Mouse (Mus musculus) bone marrow, adult 2 months (tissue): Measurements from ENCODE around the gene Cfap161. TPM values are rescaled to one million over a fixed set of nuclear protein-coding genes. Genes with fewer than 3 reads are reported as not detected.

Experiments used
- H3K27ac ChIP-seq: fragments of 200-500 bp; 2 replicates; pipeline ENCODE4 v1.5.1; 2012; ENCODE audit warnings: low read depth, mild to moderate bottlenecking, control low read depth, inconsistent platforms, low read length; ENCODE audit not compliant: control insufficient read depth, poor library complexity, insufficient read depth
- H3K4me1 ChIP-seq: fragments of 200-500 bp; 2 replicates; pipeline ENCODE4 v1.6.1; 2011; ENCODE audit warnings: low read length; ENCODE audit not compliant: control insufficient read depth, insufficient read depth
- H3K4me3 ChIP-seq: fragments of 200-500 bp; replicated peaks from 2 replicates; pipeline ENCODE3; 2011; ENCODE audit warnings: mild to moderate bottlenecking, low read depth, low read length, control low read depth; ENCODE audit not compliant: control insufficient read depth
- CTCF ChIP-seq: fragments of 200-500 bp; IDR thresholded peaks from 2 replicates; pipeline ENCODE4 v1.5.1; 2011; ENCODE audit warnings: low read length, control low read depth; ENCODE audit not compliant: control insufficient read depth, insufficient read depth
- POLR2A ChIP-seq: fragments of 200-500 bp; IDR thresholded peaks from 2 replicates; pipeline ENCODE4 v1.6.1; 2011; ENCODE audit warnings: low read depth, mild to moderate bottlenecking, control low read depth, low read length, borderline replicate concordance; ENCODE audit not compliant: control insufficient read depth
- WGBS: fragments of 180-500 bp; shearing (Covaris S2); methylation state at CpG from one replicate; pipeline ENCODE4 v1.1.7; 2018; 5-methylcytosine and 5-hydroxymethylcytosine counted together
- polyA plus RNA-seq: library from polyadenylated mRNA; stranded (reverse); fragments of >200 nt; gene quantifications from 2 replicates; pipeline ENCODE4 v1.2.4, GENCODE M21; 2011; ENCODE audit warnings: low replicate concordance; ENCODE audit not compliant: missing spikeins, insufficient read depth, insufficient read length

The Cfap161 gene
- polyA plus RNA-seq, 1 experiment = not detected

DNA sequence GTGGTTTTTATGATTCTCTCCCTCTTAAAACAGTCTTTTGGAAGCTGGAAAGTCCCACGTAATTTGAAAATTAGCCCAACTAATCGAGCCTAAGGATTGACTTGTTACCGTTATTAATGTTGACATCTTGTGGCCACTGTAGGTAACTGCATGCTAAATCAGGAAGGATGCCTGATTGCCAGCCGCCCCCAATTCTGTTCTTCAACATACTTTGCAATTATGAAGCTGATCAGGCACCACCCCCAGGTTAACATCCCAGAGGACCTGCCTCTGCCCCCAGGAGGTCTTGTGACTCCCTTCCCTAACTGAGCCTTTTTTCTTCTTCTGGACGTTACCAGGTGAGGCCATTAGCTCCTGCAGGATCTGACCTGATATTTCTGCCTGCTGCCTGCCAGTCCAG, 20.0 kb downstream of the Cfap161 start:
- Histone ChIP-seq H3K27ac (no peak overlapping the region), H3K4me3 (no peak overlapping the region), H3K4me1 (no peaks in the 10 kb centered on the region)
- WGBS = 19% methylated on average over 5 of the region's 5 CpGs
- TF ChIP-seq POLR2A (no peak), CTCF (no peak)

DNA sequence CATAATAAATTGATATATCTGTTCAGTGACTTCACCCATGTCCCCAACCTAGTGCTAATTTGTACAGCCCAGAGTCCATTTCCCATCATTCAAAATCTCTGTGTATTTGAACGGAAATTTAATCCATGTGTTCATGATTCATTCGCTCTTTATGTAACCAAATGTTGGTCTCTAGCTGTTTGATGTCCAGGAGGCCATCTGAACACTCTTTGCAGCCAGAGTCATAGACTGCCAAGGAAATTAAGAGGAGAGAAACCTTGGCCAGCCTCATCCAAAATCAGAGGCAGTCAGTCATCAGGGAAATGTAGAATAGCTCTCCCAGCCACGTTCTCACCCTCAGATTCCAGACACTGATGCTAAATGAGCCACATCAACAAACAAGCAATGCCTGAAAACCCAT, 31.0 kb downstream of the Cfap161 start:
- Histone ChIP-seq H3K27ac (no peak overlapping the region), H3K4me3 (no peak overlapping the region), H3K4me1 (no peaks in the 10 kb centered on the region; the same call in 1 of the 2 replicates)
- TF ChIP-seq POLR2A = no peak
- 75% methylated on average over 3 of the region's 3 CpGs for WGBS

GRCm38 (mm10) chr7:83762336-83762735, 32.3 kb downstream of the Cfap161 start:
- 79% methylated on average over 5 of the region's 5 CpGs for WGBS
- no peaks in the 10 kb centered on the region; the same call in 1 of the 2 replicates for H3K4me1 ChIP-seq
- TF ChIP-seq CTCF (no peak), POLR2A (no peak)
- no peak overlapping the region for H3K27ac ChIP-seq
- H3K4me3 ChIP-seq = no peak overlapping the region

- Histone ChIP-seq H3K4me1 (no peaks in the 10 kb centered on the region), H3K27ac (no peak overlapping the region), H3K4me3 (no peak overlapping the region)
- WGBS = 65% methylated on average over 1 of the region's 1 CpGs
- TF ChIP-seq CTCF (no peak), POLR2A (no peak)
Measured at GRCm38 (mm10) chr7:83751055-83751454, 43.6 kb downstream of the Cfap161 start.

- no peak for TF ChIP-seq CTCF
- no peak for TF ChIP-seq POLR2A
- WGBS = 59% methylated on average over 1 of the region's 1 CpGs
Measured at GRCm38 (mm10) chr7:83748405-83748804, 46.3 kb downstream of the Cfap161 start.

DNA sequence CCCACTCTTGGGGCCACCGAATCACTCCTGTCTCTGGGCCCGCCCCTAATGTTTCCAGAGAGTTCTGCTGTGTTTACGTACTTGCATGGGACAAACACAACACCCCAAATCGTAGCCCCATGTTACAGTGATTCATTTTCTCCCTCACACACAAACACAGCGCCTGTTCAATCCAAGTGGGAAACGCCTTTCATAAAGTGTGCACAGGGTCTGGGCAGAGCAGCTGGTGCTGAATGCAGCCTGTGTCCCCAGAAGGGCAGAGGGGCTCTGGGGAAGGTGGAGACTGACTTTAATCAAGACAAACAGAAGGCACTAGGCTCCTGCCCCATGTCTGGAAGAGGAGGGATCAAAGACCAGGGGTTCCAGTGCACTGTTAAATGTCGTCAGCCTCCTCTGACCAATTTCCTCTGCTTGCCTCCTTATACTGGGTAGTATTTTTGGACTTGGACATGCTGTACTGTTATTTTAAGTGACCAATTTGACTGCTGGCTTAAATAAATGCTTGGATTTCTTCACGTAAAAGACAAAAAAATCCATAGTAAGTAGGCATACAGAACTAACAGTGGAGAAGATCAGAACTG, 48.5 kb downstream of the Cfap161 start:
- Histone ChIP-seq H3K4me1 (no peaks in the 10 kb centered on the region), H3K4me3 (no peak overlapping the region), H3K27ac (no peak overlapping the region)
- WGBS = 76% methylated on average over 8 of the region's 8 CpGs
- TF ChIP-seq CTCF (no peak), POLR2A (no peak)

More at GRCm38 (mm10) chr7:83748405-83748804, 46.3 kb downstream of the Cfap161 start:
- Histone ChIP-seq H3K4me3 (no peak overlapping the region), H3K4me1 (no peaks in the 10 kb centered on the region), H3K27ac (no peak overlapping the region; the same call in 1 of the 2 replicates)

DNA sequence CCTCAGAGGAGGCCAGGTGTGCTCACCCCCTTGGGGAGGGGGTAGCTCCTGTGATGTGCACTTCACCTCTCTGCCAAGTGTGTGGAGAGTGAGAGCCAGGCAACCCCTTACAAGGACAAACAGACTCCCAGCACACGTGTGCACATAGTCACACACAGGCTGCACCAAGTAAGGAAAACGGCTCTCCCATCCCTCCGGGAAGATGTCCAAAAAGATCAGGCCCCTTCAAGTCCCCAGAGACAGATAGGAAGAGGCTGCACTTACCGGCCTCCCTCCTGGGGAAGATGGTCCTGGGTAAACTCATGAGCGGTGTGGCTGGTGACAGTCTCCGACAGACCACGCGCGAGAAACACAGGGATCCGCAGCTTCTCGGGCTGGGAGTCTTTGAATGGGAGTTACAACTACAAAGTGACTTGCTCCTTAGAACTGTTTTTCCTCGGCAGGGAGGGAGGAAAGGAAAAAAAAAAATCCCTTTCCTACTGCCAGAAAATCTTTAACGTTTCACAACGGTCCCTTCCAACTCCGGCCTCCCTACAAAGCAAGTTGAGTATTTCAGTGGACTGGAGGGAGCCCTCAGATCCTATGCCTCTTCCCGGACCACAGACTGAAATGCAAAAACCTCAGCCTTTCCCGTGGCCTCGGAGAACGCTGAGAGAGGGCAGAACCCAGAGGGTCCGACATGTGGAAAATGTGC, 49.1 kb downstream of the Cfap161 start, which contains the start of gene Il16:
Gene Il16 (minus strand): TSS at position 314 of the 694 bp plus-strand sequence.
- WGBS = 75% methylated on average over 20 of the region's 20 CpGs
- TF ChIP-seq CTCF (no peak), POLR2A (no peak)
- Histone ChIP-seq H3K4me3 (no peak within 1 kb of the TSS), H3K4me1 (no peaks in the 10 kb centered on the region), H3K27ac (no peak within 1 kb of the TSS)

GRCm38 (mm10) chr7:83745065-83745412, 49.6 kb downstream of the Cfap161 start:
- H3K4me1 ChIP-seq = no peaks in the 10 kb centered on the region
- TF ChIP-seq CTCF (no peak), POLR2A (no peak)
- 86% methylated on average over 9 of the region's 9 CpGs for WGBS
- H3K27ac ChIP-seq = no peak overlapping the region
- H3K4me3 ChIP-seq = no peak overlapping the region

DNA sequence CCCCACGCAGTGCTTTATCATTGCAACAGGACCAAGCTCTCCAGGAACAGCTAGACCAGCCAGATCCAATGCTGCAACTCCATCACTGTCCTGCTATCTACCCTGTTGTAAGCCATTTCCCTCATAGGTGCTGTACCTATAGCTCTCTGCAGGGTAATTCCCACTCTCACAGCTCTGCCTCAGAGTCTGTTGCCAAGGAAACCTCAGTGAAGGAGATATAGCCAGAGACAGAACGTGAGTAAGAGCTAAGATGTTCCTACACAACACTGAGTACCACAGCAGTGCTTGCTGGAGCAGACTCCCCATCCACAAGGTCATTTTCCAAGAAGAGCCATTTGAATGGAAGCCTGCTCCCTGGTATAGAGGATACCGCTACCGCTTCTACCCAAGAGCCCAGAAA, 50.4 kb downstream of the Cfap161 start:
- TF ChIP-seq CTCF = no peak
- TF ChIP-seq POLR2A = no peak
- no peak overlapping the region for H3K27ac ChIP-seq
- WGBS = 83% methylated on average over 4 of the region's 4 CpGs

More for the DNA sequence above, 50.4 kb downstream of the Cfap161 start:
- Histone ChIP-seq H3K4me3 (no peak overlapping the region), H3K4me1 (no peaks in the 10 kb centered on the region)
